Mouse (Mus musculus) olfactory bulb, adult 2 months (tissue): ENCODE results near the gene Gm27027.

Experiments used
- CTCF ChIP-seq: fragments of 200-500 bp; IDR thresholded peaks from 2 replicates; pipeline ENCODE4 v1.5.1; 2012; ENCODE audit warnings: low read depth, mild to moderate bottlenecking, low read length, moderate library complexity; ENCODE audit not compliant: insufficient read depth
- POLR2A ChIP-seq: fragments of 200-500 bp; IDR thresholded peaks from 2 replicates; pipeline ENCODE4 v1.6.1; 2012; ENCODE audit warnings: mild to moderate bottlenecking, low read depth, low read length, moderate library complexity; ENCODE audit not compliant: insufficient read depth

DNA sequence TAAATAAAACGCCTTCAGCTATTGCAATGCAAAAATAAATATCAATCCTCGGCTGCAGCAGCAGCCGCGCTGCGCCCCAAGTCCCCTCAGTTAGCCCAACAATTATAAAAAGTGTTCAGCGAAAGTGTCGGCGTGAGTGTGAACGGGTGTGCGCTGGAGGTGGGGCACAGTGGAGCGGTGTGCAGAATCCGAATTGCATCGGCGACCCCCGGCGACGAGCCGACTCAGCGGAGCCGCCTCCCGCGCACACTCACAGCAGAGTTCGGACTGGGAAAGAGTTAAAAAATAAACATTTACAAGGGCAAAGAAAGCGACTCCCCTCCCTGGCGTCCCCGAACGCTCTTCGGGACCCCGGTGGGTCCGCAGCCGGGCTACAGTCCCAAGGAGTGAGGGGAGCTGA, 40.3 kb downstream of the Gm27027 start:
- TF ChIP-seq CTCF (no peak), POLR2A (no peak)
